Mouse (Mus musculus): ENCODE data around the gene Gm20388. TPM values are rescaled to one million over a fixed set of nuclear protein-coding genes. Genes with fewer than 3 reads are reported as not detected.
A peak's percentile ranks its signal among the peaks of the same experiment; 100 is the strongest.

Gm20388 gene
- total and polyA plus RNA-seq, 2 experiments from 2014 or later, result 17.3 TPM; not detected in 1

- Histone ChIP-seq H3K36me3 (replicated peaks; ENCODE audit: control insufficient read depth, insufficient read depth, low read length) (no peaks in the 10 kb centered on the region), H3K4me1 (ENCODE audit: control insufficient read depth, insufficient read depth) (no peaks in the 10 kb centered on the region), H3K27ac (ENCODE audit: low read depth) (no peak overlapping the region), H3K4me2 (ENCODE audit: low read depth, low read length) (no peak overlapping the region), H3K9me3 (replicated peaks; ENCODE audit: control insufficient read depth, low read length) (no peaks in the 10 kb centered on the region), H3K9ac (replicated peaks; ENCODE audit: low read depth, low read length) (no peak overlapping the region), H3K27me3 (ENCODE audit: control insufficient read depth, insufficient read depth, low read length) (peaks cover 73% of the 10 kb centered on the region), H3K4me3 (ENCODE audit: low read depth, low read length) (no peak overlapping the region)
- no peak for TF ChIP-seq CTCF (IDR thresholded peaks at IDR 0.05; ENCODE audit: low read depth)
- TF ChIP-seq EP300 (IDR thresholded peaks at IDR 0.05; ENCODE audit: low read depth), result no peak
- DNase-seq (ENCODE audit: low spot score) (no peak), ATAC-seq (ENCODE audit: insufficient read depth, low read depth) (no peak)
- WGBS, result 2% methylated on average over 13 of the region's 13 CpGs
Measured at GRCm38 (mm10) chr8:120895600-120895999, 985.0 kb downstream of the Gm20388 start.

GRCm38 (mm10) chr8:120896203-120896602 lies 985.6 kb downstream of the Gm20388 start:
- no peak overlapping the region for H3K4me2 ChIP-seq (ENCODE audit: low read depth, low read length)
- TF ChIP-seq EP300 (IDR thresholded peaks at IDR 0.05; ENCODE audit: low read depth) (no peak), CTCF (IDR thresholded peaks at IDR 0.05; ENCODE audit: low read depth) (no peak)
- no peaks in the 10 kb centered on the region for H3K36me3 ChIP-seq (replicated peaks; ENCODE audit: control insufficient read depth, insufficient read depth, low read length)
- WGBS, result 33% methylated on average over 13 of the region's 13 CpGs
- no peaks in the 10 kb centered on the region for H3K4me1 ChIP-seq (ENCODE audit: control insufficient read depth, insufficient read depth)
- no peak overlapping the region for H3K9ac ChIP-seq (replicated peaks; ENCODE audit: low read depth, low read length)
- H3K27me3 ChIP-seq (ENCODE audit: control insufficient read depth, insufficient read depth, low read length), result peaks cover 70% of the 10 kb centered on the region
- DNase-seq (ENCODE audit: low spot score) (no peak), ATAC-seq (ENCODE audit: insufficient read depth, low read depth) (no peak)
- H3K4me3 ChIP-seq (ENCODE audit: low read depth, low read length), result no peak overlapping the region
- no peak overlapping the region for H3K27ac ChIP-seq (ENCODE audit: low read depth)
- H3K9me3 ChIP-seq (replicated peaks; ENCODE audit: control insufficient read depth, low read length), result no peaks in the 10 kb centered on the region

GRCm38 (mm10) chr8:120898008-120898407 lies 987.4 kb downstream of the Gm20388 start:
- H3K36me3 ChIP-seq (replicated peaks; ENCODE audit: control insufficient read depth, insufficient read depth, low read length), result no peaks in the 10 kb centered on the region
- no peak overlapping the region for H3K4me3 ChIP-seq (ENCODE audit: low read depth, low read length)
- no peak overlapping the region for H3K9ac ChIP-seq (replicated peaks; ENCODE audit: low read depth, low read length)
- H3K4me1 ChIP-seq (ENCODE audit: control insufficient read depth, insufficient read depth), result no peaks in the 10 kb centered on the region
- no peak overlapping the region for H3K27ac ChIP-seq (ENCODE audit: low read depth)
- H3K9me3 ChIP-seq (replicated peaks; ENCODE audit: control insufficient read depth, low read length), result no peaks in the 10 kb centered on the region
- peaks cover 61% of the 10 kb centered on the region for H3K27me3 ChIP-seq (ENCODE audit: control insufficient read depth, insufficient read depth, low read length)
- no peak overlapping the region for H3K4me2 ChIP-seq (ENCODE audit: low read depth, low read length)
- TF ChIP-seq CTCF (IDR thresholded peaks at IDR 0.05; ENCODE audit: low read depth), result peak; percentile 65
- no peak for TF ChIP-seq EP300 (IDR thresholded peaks at IDR 0.05; ENCODE audit: low read depth)
- WGBS, result 46% methylated on average over 4 of the region's 4 CpGs
- ATAC-seq (ENCODE audit: insufficient read depth, low read depth) (no peak), DNase-seq (ENCODE audit: low spot score) (no peak)

- H3K27me3 ChIP-seq (ENCODE audit: control insufficient read depth, insufficient read depth, low read length), result peaks cover 59% of the 10 kb centered on the region
- H3K27ac ChIP-seq (ENCODE audit: low read depth), result no peak overlapping the region
- no peak overlapping the region for H3K9ac ChIP-seq (replicated peaks; ENCODE audit: low read depth, low read length)
- TF ChIP-seq CTCF (IDR thresholded peaks at IDR 0.05; ENCODE audit: low read depth) (no peak), EP300 (IDR thresholded peaks at IDR 0.05; ENCODE audit: low read depth) (no peak)
- H3K4me1 ChIP-seq (ENCODE audit: control insufficient read depth, insufficient read depth), result no peaks in the 10 kb centered on the region
- H3K36me3 ChIP-seq (replicated peaks; ENCODE audit: control insufficient read depth, insufficient read depth, low read length), result no peaks in the 10 kb centered on the region
- no peak overlapping the region for H3K4me2 ChIP-seq (ENCODE audit: low read depth, low read length)
- no peaks in the 10 kb centered on the region for H3K9me3 ChIP-seq (replicated peaks; ENCODE audit: control insufficient read depth, low read length)
- 37% methylated on average over 17 of the region's 17 CpGs for WGBS
- H3K4me3 ChIP-seq (ENCODE audit: low read depth, low read length), result no peak overlapping the region
- DNase-seq (ENCODE audit: low spot score) (no peak), ATAC-seq (ENCODE audit: insufficient read depth, low read depth) (no peak)
Measured at GRCm38 (mm10) chr8:120898828-120899407, 988.3 kb downstream of the Gm20388 start.

- 49% methylated on average over 11 of the region's 11 CpGs for WGBS
- Histone ChIP-seq H3K9me3 (replicated peaks; ENCODE audit: control insufficient read depth, low read length) (no peaks in the 10 kb centered on the region), H3K36me3 (replicated peaks; ENCODE audit: control insufficient read depth, insufficient read depth, low read length) (no peaks in the 10 kb centered on the region), H3K4me3 (ENCODE audit: low read depth, low read length) (no peak overlapping the region), H3K27me3 (ENCODE audit: control insufficient read depth, insufficient read depth, low read length) (peaks cover 30% of the 10 kb centered on the region), H3K27ac (ENCODE audit: low read depth) (no peak overlapping the region), H3K4me2 (ENCODE audit: low read depth, low read length) (no peak overlapping the region), H3K9ac (replicated peaks; ENCODE audit: low read depth, low read length) (no peak overlapping the region), H3K4me1 (ENCODE audit: control insufficient read depth, insufficient read depth) (no peaks in the 10 kb centered on the region)
- TF ChIP-seq EP300 (IDR thresholded peaks at IDR 0.05; ENCODE audit: low read depth) (no peak), CTCF (IDR thresholded peaks at IDR 0.05; ENCODE audit: low read depth) (no peak)
- DNase-seq (ENCODE audit: low spot score) (no peak), ATAC-seq (ENCODE audit: insufficient read depth, low read depth) (no peak)
Measured at GRCm38 (mm10) chr8:120902346-120902745, 991.7 kb downstream of the Gm20388 start.

- DNase-seq (ENCODE audit: low spot score), result no peak
- H3K27me3 ChIP-seq (ENCODE audit: control insufficient read depth, insufficient read depth, low read length), result peaks cover 11% of the 10 kb centered on the region; the same call in 1 of the 2 replicates
- ATAC-seq (ENCODE audit: insufficient read depth, low read depth), result no peak
- no peak overlapping the region for H3K9ac ChIP-seq (replicated peaks; ENCODE audit: low read depth, low read length)
- no peaks in the 10 kb centered on the region for H3K4me1 ChIP-seq (ENCODE audit: control insufficient read depth, insufficient read depth)
- TF ChIP-seq EP300 (IDR thresholded peaks at IDR 0.05; ENCODE audit: low read depth) (no peak), CTCF (IDR thresholded peaks at IDR 0.05; ENCODE audit: low read depth) (no peak)
- no peak overlapping the region for H3K27ac ChIP-seq (ENCODE audit: low read depth)
- no peaks in the 10 kb centered on the region for H3K36me3 ChIP-seq (replicated peaks; ENCODE audit: control insufficient read depth, insufficient read depth, low read length)
- no peaks in the 10 kb centered on the region for H3K9me3 ChIP-seq (replicated peaks; ENCODE audit: control insufficient read depth, low read length)
- WGBS, result 41% methylated on average over 6 of the region's 6 CpGs
- H3K4me2 ChIP-seq (ENCODE audit: low read depth, low read length), result no peak overlapping the region
- H3K4me3 ChIP-seq (ENCODE audit: low read depth, low read length), result no peak overlapping the region
Measured at GRCm38 (mm10) chr8:120907671-120908070, 997.0 kb downstream of the Gm20388 start.
